Mouse (Mus musculus) kidney, adult 2 months (tissue): ENCODE data around the gene Defb35. TPM values are rescaled to one million over a fixed set of nuclear protein-coding genes. Genes with fewer than 3 reads are reported as not detected.

ENCODE experiments used
- DNase-seq: peaks from one replicate; pipeline ENCODE4 v3.0.0; 2021
- H3K27ac ChIP-seq: fragments of 200-500 bp; 2 replicates; pipeline ENCODE4 v1.5.1; 2012; ENCODE audit warnings: low read depth, low read length, control low read depth, inconsistent platforms; ENCODE audit not compliant: insufficient read depth
- H3K27me3 ChIP-seq: fragments of 200-500 bp; replicated peaks from 2 replicates; pipeline ENCODE4 v1.6.1; 2012; ENCODE audit warnings: mild to moderate bottlenecking, moderate library complexity, low read length, inconsistent platforms; ENCODE audit not compliant: control insufficient read depth, insufficient read depth
- H3K36me3 ChIP-seq: fragments of 200-500 bp; 2 replicates; pipeline ENCODE4 v1.6.1; 2012; ENCODE audit warnings: mild to moderate bottlenecking, moderate library complexity, low read length, inconsistent platforms; ENCODE audit not compliant: control insufficient read depth, insufficient read depth
- H3K4me1 ChIP-seq: fragments of 200-500 bp; 2 replicates; pipeline ENCODE4 v1.6.1; 2011; ENCODE audit warnings: low read length; ENCODE audit not compliant: control insufficient read depth, insufficient read depth
- H3K4me3 ChIP-seq: fragments of 200-500 bp; 2 replicates; pipeline ENCODE4 v1.5.1; 2011; ENCODE audit warnings: mild to moderate bottlenecking, low read depth, low read length, control low read depth; ENCODE audit not compliant: insufficient read depth
- CTCF ChIP-seq: fragments of 200-500 bp; conservative IDR thresholded peaks from 2 replicates; pipeline ENCODE4 v1.5.1; 2011; ENCODE audit warnings: low read depth, mild to moderate bottlenecking, control low read depth, low read length, moderate library complexity, mixed read lengths; ENCODE audit not compliant: insufficient read depth, insufficient read length
- POLR2A ChIP-seq: fragments of 200-500 bp; IDR thresholded peaks from one replicate; pipeline ENCODE4 v1.6.1; 2011; ENCODE audit warnings: low read depth, low read length, control low read depth
- WGBS: fragments of 180-500 bp; shearing (Covaris S2); methylation state at CpG from one replicate; pipeline ENCODE4 v1.1.7; 2018; 5-methylcytosine and 5-hydroxymethylcytosine counted together
- polyA plus RNA-seq: library from polyadenylated mRNA; depleted of rRNA; stranded (reverse); fragments of >200 nt; gene quantifications from 2 replicates; pipeline ENCODE4 v1.2.3, GENCODE M21; 2012; rRNA removed

Defb35 gene
- polyA plus RNA-seq, 1 experiment = not detected

DNA sequence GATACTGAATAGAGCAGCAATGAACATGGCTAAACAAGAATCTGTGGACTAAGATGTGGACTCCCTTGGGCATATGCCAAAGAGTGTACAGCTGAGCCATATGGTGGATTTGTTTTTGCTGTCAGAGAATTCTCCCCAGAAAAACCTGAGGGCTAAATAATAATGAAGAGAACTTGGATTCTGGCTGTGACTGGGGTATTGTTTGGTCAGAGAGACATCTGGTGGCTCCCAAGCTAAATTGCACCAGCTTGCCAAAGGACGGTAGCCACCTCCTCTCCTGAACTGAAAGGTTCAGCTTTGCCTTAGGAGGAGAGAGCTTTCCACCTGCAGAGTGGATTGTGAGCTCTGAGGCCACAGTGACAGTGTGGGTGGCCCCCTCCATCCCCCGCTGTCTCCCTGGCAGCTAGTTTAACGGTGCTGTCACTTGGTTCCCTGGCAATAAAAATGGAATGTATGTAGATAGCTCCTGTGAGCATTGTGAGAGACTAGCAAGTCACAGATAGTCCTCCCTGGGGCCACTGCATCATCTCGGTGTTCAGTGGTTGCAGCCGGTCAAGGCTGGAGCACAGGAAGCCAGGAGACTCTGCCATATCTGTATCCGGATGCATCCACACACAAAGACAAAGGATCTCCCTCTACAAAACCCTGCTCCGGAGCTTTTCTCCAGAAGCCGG, 43.6 kb downstream of the Defb35 start:
- DNase-seq = peak; percentile 27
- no peaks in the 10 kb centered on the region for H3K4me1 ChIP-seq
- WGBS = 64% methylated on average over 8 of the region's 8 CpGs

More for the DNA sequence above, 43.6 kb downstream of the Defb35 start:
- H3K27me3 ChIP-seq = no peaks in the 10 kb centered on the region
- H3K27ac ChIP-seq = no peak overlapping the region
- no peak overlapping the region for H3K4me3 ChIP-seq
- TF ChIP-seq CTCF (peak; percentile 50), POLR2A (no peak)
- no peaks in the 10 kb centered on the region for H3K36me3 ChIP-seq

Other genes with a start within 250 kb of the Defb35 start
- not detected in 2 replicates for gene AY761184, start 234.7 kb upstream of the Defb35 start, polyA plus RNA-seq
- gene Defa24, start 203.9 kb upstream of the Defb35 start, polyA plus RNA-seq = not detected in 2 replicates
- not detected in 2 replicates for gene Defb50, start 114.8 kb upstream of the Defb35 start, polyA plus RNA-seq
- gene Defb2, start 98.4 kb upstream of the Defb35 start, polyA plus RNA-seq = 1.5 and 2.4 TPM in 2 replicates
- gene Defb10, start 79.5 kb upstream of the Defb35 start, polyA plus RNA-seq = not detected in 2 replicates
- gene Defb9, start 52.9 kb upstream of the Defb35 start, polyA plus RNA-seq = not detected in 2 replicates
- 3.6 and 3.9 TPM in 2 replicates for gene Defb11, start 31.9 kb upstream of the Defb35 start, polyA plus RNA-seq
- not detected in 2 replicates for gene Defb15, start 5.6 kb upstream of the Defb35 start, polyA plus RNA-seq
- gene Defb13, start 8.4 kb downstream of the Defb35 start, polyA plus RNA-seq = not detected in 2 replicates
- 0.05 TPM in 1 of 2 replicates, not detected in the other for gene Fam90a1a, start 20.4 kb downstream of the Defb35 start, polyA plus RNA-seq
- not detected in 2 replicates for gene Ccdc70, start 31.4 kb downstream of the Defb35 start, polyA plus RNA-seq
- gene Atp7b, start 122.0 kb downstream of the Defb35 start, polyA plus RNA-seq = 1.1 and 1.4 TPM in 2 replicates
- 3.6 and 5.7 TPM in 2 replicates for gene Alg11, start 122.4 kb downstream of the Defb35 start, polyA plus RNA-seq
- 0.59 and 0.65 TPM in 2 replicates for gene Nek5, start 186.7 kb downstream of the Defb35 start, polyA plus RNA-seq
- 1.6 and 1.7 TPM in 2 replicates for gene Nek3, start 228.1 kb downstream of the Defb35 start, polyA plus RNA-seq
- gene Ckap2, start 247.5 kb downstream of the Defb35 start, polyA plus RNA-seq = 0.38 and 0.64 TPM in 2 replicates